Mouse (Mus musculus) myocyte (in vitro differentiated cells): ENCODE data around the gene Itgb6.

Source experiments
- CEBPB ChIP-seq: IDR thresholded peaks from 2 replicates; pipeline ENCODE4 v1.6.1; 2011; ENCODE audit warnings: mild to moderate bottlenecking, moderate library complexity; ENCODE audit not compliant: poor library complexity, insufficient read depth, severe bottlenecking
- E2F4 ChIP-seq: IDR thresholded peaks from one replicate; pipeline ENCODE4 v1.6.1; 2011; ENCODE audit warnings: mild to moderate bottlenecking, control low read depth, moderate library complexity; ENCODE audit not compliant: insufficient read depth
- MAX ChIP-seq: IDR thresholded peaks from one replicate; pipeline ENCODE4 v1.6.1; 2011; ENCODE audit warnings: low read depth, mild to moderate bottlenecking, control low read depth
- POLR2A ChIP-seq: IDR thresholded peaks from one replicate; pipeline ENCODE4 v1.6.1; 2011; ENCODE audit warnings: low read depth, mild to moderate bottlenecking, control low read depth, moderate library complexity; ENCODE audit not compliant: insufficient read length
- TCF12 ChIP-seq: IDR thresholded peaks from one replicate; pipeline ENCODE4 v1.6.1; 2011; ENCODE audit warnings: mild to moderate bottlenecking, control low read depth; ENCODE audit not compliant: poor library complexity, insufficient read depth, severe bottlenecking
- USF1 ChIP-seq: IDR thresholded peaks from one replicate; pipeline ENCODE4 v1.6.1; 2011; ENCODE audit warnings: low read depth, mild to moderate bottlenecking, control low read depth, moderate library complexity

GRCm38 (mm10) chr2:60552902-60553682 is 169.4 kb downstream of the Itgb6 start, which contains the start of gene Pla2r1:
- TF ChIP-seq POLR2A (peak; percentile 35), CEBPB (no peak; the same call in 1 of the 2 replicates), E2F4 (no peak), TCF12 (peak; percentile 93), MAX (no peak), USF1 (no peak)
